Mouse (Mus musculus) heart, postnatal 4 days (tissue): Measurements from ENCODE around the gene Tril. TPM values are rescaled to one million over a fixed set of nuclear protein-coding genes. Genes with fewer than 3 reads are reported as not detected.

ENCODE experiments used
- total RNA-seq, 2 experiments: library from RNA; stranded (reverse); gene quantifications; 2 replicates each; pipeline ENCODE4 v1.2.3; 2021

Tril gene
- total RNA-seq, 2 experiments from 2014 or later = 10.1 to 11.5 TPM

Other genes starting within 250 kb of the Tril start
- gene Cpvl, start 157.8 kb upstream of the Tril start, total RNA-seq = not detected
- 1 to 10 TPM; 5.4 to 6.2 TPM for gene Chn2, start 218.7 kb upstream of the Tril start, total RNA-seq